Mouse (Mus musculus): ENCODE data around the gene Nrp2. TPM values are rescaled to one million over a fixed set of nuclear protein-coding genes. Genes with fewer than 3 reads are reported as not detected.

The Nrp2 gene
- polyA plus RNA-seq, 1 experiment from 2014 or later: 39.9 TPM

GRCm38 (mm10) chr1:62774288-62775218, 71.5 kb downstream of the Nrp2 start:
- H3K4me3 ChIP-seq (ENCODE audit: low read depth, low read length): no peak overlapping the region
- H3K27me3 ChIP-seq (ENCODE audit: control insufficient read depth, insufficient read depth, low read length): no peaks in the 10 kb centered on the region
- H3K4me2 ChIP-seq (replicated peaks; ENCODE audit: low read depth, low read length): no peak overlapping the region
- H3K4me1 ChIP-seq (ENCODE audit: control insufficient read depth, insufficient read depth, low read length): peaks cover 6% of the 10 kb centered on the region; the same call in 1 of the 2 replicates
- peaks cover 8% of the 10 kb centered on the region for H3K36me3 ChIP-seq (ENCODE audit: control insufficient read depth, insufficient read depth, low read length)
- no peak for ATAC-seq (ENCODE audit: insufficient number of reproducible peaks, insufficient read depth, low FRiP score, low read depth)
- no peak overlapping the region for H3K27ac ChIP-seq (ENCODE audit: low read length)
- 78% methylated on average over 11 of the region's 11 CpGs for WGBS
- no peak overlapping the region for H3K9ac ChIP-seq (replicated peaks; ENCODE audit: low read depth, low read length)
- H3K9me3 ChIP-seq (ENCODE audit: control insufficient read depth, low read depth, low read length): no peaks in the 10 kb centered on the region

DNA sequence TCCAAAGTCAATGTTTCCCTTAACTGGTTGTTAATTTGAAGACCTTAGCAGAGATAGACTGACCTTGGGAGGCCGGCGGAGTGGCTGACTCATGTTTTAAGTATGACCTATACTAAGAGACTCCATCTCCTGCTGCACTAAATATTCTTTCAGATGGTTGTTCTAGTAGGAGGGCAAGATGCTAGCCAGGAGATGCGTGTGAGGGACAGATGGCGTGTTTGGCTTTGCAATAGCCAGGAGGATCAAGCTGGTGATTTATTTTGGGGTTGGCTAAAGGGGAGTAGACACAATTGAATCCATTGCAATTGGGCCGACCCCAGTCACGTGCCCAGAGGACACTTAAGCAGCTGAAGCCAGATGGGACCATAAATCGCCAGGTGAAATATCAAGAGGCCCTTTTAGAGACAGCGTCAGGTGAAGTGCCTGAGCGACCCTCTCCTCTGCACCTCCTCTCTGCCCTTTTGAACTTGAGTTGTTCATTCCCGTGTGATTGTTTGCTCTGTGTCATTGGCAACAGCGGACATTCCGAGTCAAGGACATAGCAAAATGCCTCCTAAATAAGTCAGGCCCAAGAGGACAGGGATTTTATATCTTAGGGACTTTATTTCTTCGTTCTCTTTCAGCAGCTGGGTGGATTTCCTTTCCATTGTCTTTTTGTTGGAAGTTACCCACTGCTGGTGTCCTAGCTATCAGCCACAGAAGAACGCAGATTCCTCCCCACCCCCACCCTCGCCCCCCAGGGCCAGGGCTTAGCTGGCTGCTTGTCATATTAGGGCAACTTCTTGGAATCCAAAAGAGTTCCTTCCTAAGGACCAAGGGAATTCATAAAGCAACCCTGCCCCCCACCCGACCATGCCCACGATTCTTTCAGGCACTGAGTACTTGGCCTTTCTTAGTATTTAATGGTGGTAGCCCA, 74.5 kb downstream of the Nrp2 start:
- H3K27ac ChIP-seq (ENCODE audit: low read length): no peak overlapping the region; the same call in 1 of the 2 replicates
- no peak overlapping the region for H3K4me3 ChIP-seq (ENCODE audit: low read depth, low read length)
- no peaks in the 10 kb centered on the region for H3K9me3 ChIP-seq (ENCODE audit: control insufficient read depth, low read depth, low read length)
- H3K9ac ChIP-seq (replicated peaks; ENCODE audit: low read depth, low read length): no peak overlapping the region
- WGBS: 46% methylated on average over 17 of the region's 17 CpGs
- peaks cover 6% of the 10 kb centered on the region; the same call in 1 of the 2 replicates for H3K4me1 ChIP-seq (ENCODE audit: control insufficient read depth, insufficient read depth, low read length)
- peaks cover 7% of the 10 kb centered on the region for H3K36me3 ChIP-seq (ENCODE audit: control insufficient read depth, insufficient read depth, low read length)
- H3K4me2 ChIP-seq (replicated peaks; ENCODE audit: low read depth, low read length): no peak overlapping the region
- peaks cover 5% of the 10 kb centered on the region; the same call in 1 of the 2 replicates for H3K27me3 ChIP-seq (ENCODE audit: control insufficient read depth, insufficient read depth, low read length)
- no peak for ATAC-seq (ENCODE audit: insufficient number of reproducible peaks, insufficient read depth, low FRiP score, low read depth)

GRCm38 (mm10) chr1:62778910-62779309, 75.8 kb downstream of the Nrp2 start:
- no peak overlapping the region for H3K27ac ChIP-seq (ENCODE audit: low read length)
- WGBS: 78% methylated on average over 4 of the region's 4 CpGs
- no peaks in the 10 kb centered on the region for H3K9me3 ChIP-seq (ENCODE audit: control insufficient read depth, low read depth, low read length)
- peaks cover 3% of the 10 kb centered on the region; the same call in 1 of the 2 replicates for H3K4me1 ChIP-seq (ENCODE audit: control insufficient read depth, insufficient read depth, low read length)
- H3K36me3 ChIP-seq (ENCODE audit: control insufficient read depth, insufficient read depth, low read length): peaks cover 11% of the 10 kb centered on the region; the same call in 1 of the 2 replicates
- no peak overlapping the region for H3K4me3 ChIP-seq (ENCODE audit: low read depth, low read length)
- peaks cover 5% of the 10 kb centered on the region; the same call in 1 of the 2 replicates for H3K27me3 ChIP-seq (ENCODE audit: control insufficient read depth, insufficient read depth, low read length)
- no peak overlapping the region for H3K4me2 ChIP-seq (replicated peaks; ENCODE audit: low read depth, low read length)
- no peak for ATAC-seq (ENCODE audit: insufficient number of reproducible peaks, insufficient read depth, low FRiP score, low read depth)
- H3K9ac ChIP-seq (replicated peaks; ENCODE audit: low read depth, low read length): no peak overlapping the region

- Histone ChIP-seq H3K9me3 (ENCODE audit: control insufficient read depth, low read depth, low read length) (no peaks in the 10 kb centered on the region), H3K4me3 (ENCODE audit: low read depth, low read length) (no peak overlapping the region)
- ATAC-seq (ENCODE audit: insufficient number of reproducible peaks, insufficient read depth, low FRiP score, low read depth): peak; percentile 24; the same call in 1 of the 2 replicates
Observed at GRCm38 (mm10) chr1:62780068-62780761, 77.1 kb downstream of the Nrp2 start.

GRCm38 (mm10) chr1:62782155-62782554, 79.1 kb downstream of the Nrp2 start:
- no peak for ATAC-seq (ENCODE audit: insufficient number of reproducible peaks, insufficient read depth, low FRiP score, low read depth)
- Histone ChIP-seq H3K27ac (ENCODE audit: low read length) (no peak overlapping the region), H3K4me2 (replicated peaks; ENCODE audit: low read depth, low read length) (no peak overlapping the region), H3K9me3 (ENCODE audit: control insufficient read depth, low read depth, low read length) (no peaks in the 10 kb centered on the region), H3K27me3 (ENCODE audit: control insufficient read depth, insufficient read depth, low read length) (peaks cover 5% of the 10 kb centered on the region; the same call in 1 of the 2 replicates), H3K36me3 (ENCODE audit: control insufficient read depth, insufficient read depth, low read length) (peaks cover 12% of the 10 kb centered on the region; the same call in 1 of the 2 replicates), H3K9ac (replicated peaks; ENCODE audit: low read depth, low read length) (no peak overlapping the region), H3K4me3 (ENCODE audit: low read depth, low read length) (no peak overlapping the region), H3K4me1 (ENCODE audit: control insufficient read depth, insufficient read depth, low read length) (peaks cover 3% of the 10 kb centered on the region; the same call in 1 of the 2 replicates)
- WGBS: 92% methylated on average over 2 of the region's 2 CpGs

More at GRCm38 (mm10) chr1:62780068-62780761, 77.1 kb downstream of the Nrp2 start:
- Histone ChIP-seq H3K27ac (ENCODE audit: low read length) (no peak overlapping the region), H3K27me3 (ENCODE audit: control insufficient read depth, insufficient read depth, low read length) (peaks cover 5% of the 10 kb centered on the region; the same call in 1 of the 2 replicates), H3K9ac (replicated peaks; ENCODE audit: low read depth, low read length) (no peak overlapping the region), H3K4me1 (ENCODE audit: control insufficient read depth, insufficient read depth, low read length) (peaks cover 3% of the 10 kb centered on the region; the same call in 1 of the 2 replicates), H3K4me2 (replicated peaks; ENCODE audit: low read depth, low read length) (no peak overlapping the region), H3K36me3 (ENCODE audit: control insufficient read depth, insufficient read depth, low read length) (peaks cover 12% of the 10 kb centered on the region; the same call in 1 of the 2 replicates)
- 24% methylated on average over 15 of the region's 15 CpGs for whole genome bisulfite sequencing

- H3K4me1 ChIP-seq (ENCODE audit: control insufficient read depth, insufficient read depth, low read length): peaks cover 1% of the 10 kb centered on the region; the same call in 1 of the 2 replicates
- no peak overlapping the region for H3K4me3 ChIP-seq (ENCODE audit: low read depth, low read length)
- no peak overlapping the region for H3K27ac ChIP-seq (ENCODE audit: low read length)
- H3K9me3 ChIP-seq (ENCODE audit: control insufficient read depth, low read depth, low read length): no peaks in the 10 kb centered on the region
- no peak overlapping the region for H3K9ac ChIP-seq (replicated peaks; ENCODE audit: low read depth, low read length)
- no peak for ATAC-seq (ENCODE audit: insufficient number of reproducible peaks, insufficient read depth, low FRiP score, low read depth)
- H3K27me3 ChIP-seq (ENCODE audit: control insufficient read depth, insufficient read depth, low read length): peaks cover 5% of the 10 kb centered on the region; the same call in 1 of the 2 replicates
- no peak overlapping the region for H3K4me2 ChIP-seq (replicated peaks; ENCODE audit: low read depth, low read length)
- H3K36me3 ChIP-seq (ENCODE audit: control insufficient read depth, insufficient read depth, low read length): peaks cover 12% of the 10 kb centered on the region; the same call in 1 of the 2 replicates
Observed at GRCm38 (mm10) chr1:62782573-62782972, 79.5 kb downstream of the Nrp2 start.

GRCm38 (mm10) chr1:62783354-62784083, 80.4 kb downstream of the Nrp2 start:
- H3K4me3 ChIP-seq (ENCODE audit: low read depth, low read length): no peak overlapping the region
- no peak overlapping the region for H3K27ac ChIP-seq (ENCODE audit: low read length)
- no peaks in the 10 kb centered on the region for H3K4me1 ChIP-seq (ENCODE audit: control insufficient read depth, insufficient read depth, low read length)
- no peak for ATAC-seq (ENCODE audit: insufficient number of reproducible peaks, insufficient read depth, low FRiP score, low read depth)
- peaks cover 5% of the 10 kb centered on the region; the same call in 1 of the 2 replicates for H3K27me3 ChIP-seq (ENCODE audit: control insufficient read depth, insufficient read depth, low read length)
- peaks cover 15% of the 10 kb centered on the region; the same call in 1 of the 2 replicates for H3K36me3 ChIP-seq (ENCODE audit: control insufficient read depth, insufficient read depth, low read length)
- H3K4me2 ChIP-seq (replicated peaks; ENCODE audit: low read depth, low read length): no peak overlapping the region
- H3K9me3 ChIP-seq (ENCODE audit: control insufficient read depth, low read depth, low read length): no peaks in the 10 kb centered on the region
- WGBS: 77% methylated on average over 18 of the region's 18 CpGs
- no peak overlapping the region for H3K9ac ChIP-seq (replicated peaks; ENCODE audit: low read depth, low read length)
